Comparison of ENCODE assay signal across 8 mouse cellular contexts in genomic region chr6:146776610-146777389, GRCm38 (mm10). TPM values are rescaled to one million over a fixed set of nuclear protein-coding genes. Genes with fewer than 3 reads are reported as not detected.
DNase-seq lines count a peak whose midpoint lies in the region; ATAC-seq lines count a peak whose summit lies in the region.

No protein-coding gene starts in this region.

- H3K4me3 ChIP-seq in megakaryocyte, embryonic 14.5 days (replicated peaks) = peak overlapping the region; percentile 50
- no peak overlapping the region for H3K4me3 ChIP-seq in hindbrain, embryonic 11.5 days (ENCODE audit: low read depth, low read length)

- intact Hi-C loops in gastrocnemius, postnatal 14 days (cut with DNase I; ENCODE audit: low total_unique reads) = no loop called here

- H3K36me3 ChIP-seq in megakaryocyte, embryonic 14.5 days (replicated peaks; ENCODE audit: low read length) = peaks cover 72% of the 10 kb centered on the region
- no peaks in the 10 kb centered on the region for H3K36me3 ChIP-seq in hindbrain, embryonic 11.5 days (ENCODE audit: control insufficient read depth, insufficient read depth, low read length)

- no peak overlapping the region for H3K27ac ChIP-seq in hindbrain, embryonic 11.5 days (ENCODE audit: low read depth, low read length)

- H3K4me1 ChIP-seq in megakaryocyte, embryonic 14.5 days = peaks cover 29% of the 10 kb centered on the region
- H3K4me1 ChIP-seq in hindbrain, embryonic 11.5 days (replicated peaks; ENCODE audit: control insufficient read depth, insufficient read depth, low read length) = no peaks in the 10 kb centered on the region

- H3K4me2 ChIP-seq in hindbrain, embryonic 11.5 days (replicated peaks; ENCODE audit: low read depth, low read length) = no peak overlapping the region

- 13% methylated on average over 2 of the region's 2 CpGs for WGBS in hindbrain, embryonic 11.5 days

- no peaks in the 10 kb centered on the region for H3K9me3 ChIP-seq in megakaryocyte, embryonic 14.5 days
- H3K9me3 ChIP-seq in hindbrain, embryonic 11.5 days (ENCODE audit: control insufficient read depth, low read length) = no peaks in the 10 kb centered on the region

- H3K9ac ChIP-seq in hindbrain, embryonic 11.5 days (ENCODE audit: low read depth, low read length) = no peak overlapping the region

- no peak for ATAC-seq in hindbrain, embryonic 11.5 days (ENCODE audit: low FRiP score)

- no peaks in the 10 kb centered on the region for H3K27me3 ChIP-seq in megakaryocyte, embryonic 14.5 days (replicated peaks)
- no peaks in the 10 kb centered on the region for H3K27me3 ChIP-seq in hindbrain, embryonic 11.5 days (ENCODE audit: control insufficient read depth, insufficient read depth, low read length)

- DNase-seq in adrenal gland, postnatal 14 days = peak; percentile 21
- DNase-seq in adrenal gland, postnatal 10 days = no peak
- peak; percentile 71 for DNase-seq in adipocyte (ENCODE audit: low spot score)
- peak; percentile 68 for DNase-seq in induced T-regulatory cell, adult 2 months (ENCODE audit: low read depth)
- no peak for DNase-seq in left cerebral cortex, adult 8-10 months (ENCODE audit: low spot score in 2 of 2)
- no peak for DNase-seq in gastrocnemius, postnatal 14 days
- no peak for DNase-seq in hindbrain, embryonic 11.5 days (ENCODE audit: low spot score)

RNA-seq across cellular contexts. Expression of gene Arntl2, which starts 19.1 kb away (rescaled TPM):
- total RNA-seq in adrenal gland, postnatal 14 days (2021) = 1.3 and 3.2 TPM in 2 replicates
- total RNA-seq in adrenal gland, postnatal 10 days (2021) = 1 to 10 TPM; 1.3 to 3.4 TPM
- not detected in 2 replicates for polyA plus RNA-seq in megakaryocyte, embryonic 14.5 days (2012; ENCODE audit: insufficient read depth, low replicate concordance)
- total RNA-seq in left cerebral cortex, adult 8-10 months (2022) = 1 to 10 TPM; 4.8 to 8.5 (median 5.6) TPM
- 1 to 10 TPM in 1 of 2 experiments, under 1 TPM in 1; 0.64 to 1.5 TPM for total RNA-seq in gastrocnemius, postnatal 14 days (2021)
- 1.7 and 2.8 TPM in 2 replicates for polyA plus RNA-seq in hindbrain, embryonic 11.5 days (2014; fragmentation: Nextera tagmentation; extraction: Ambion mirVana)

RNA-seq across cellular contexts. Expression of gene Stk38l, which starts 52.0 kb away (rescaled TPM):
- 17.8 and 18.9 TPM in 2 replicates for total RNA-seq in adrenal gland, postnatal 14 days (2021)
- 10 to 100 TPM; 13.3 to 17.6 TPM for total RNA-seq in adrenal gland, postnatal 10 days (2021)
- 0.59 TPM in 1 of 2 replicates, not detected in the other for polyA plus RNA-seq in megakaryocyte, embryonic 14.5 days (2012; ENCODE audit: insufficient read depth, low replicate concordance)
- 10 to 100 TPM; 23.4 to 29.2 (median 25.6) TPM for total RNA-seq in left cerebral cortex, adult 8-10 months (2022)
- total RNA-seq in gastrocnemius, postnatal 14 days (2021) = 1 to 10 TPM; 6.9 to 7.5 TPM
- polyA plus RNA-seq in hindbrain, embryonic 11.5 days (2014; fragmentation: Nextera tagmentation; extraction: Ambion mirVana) = 19.4 and 20.1 TPM in 2 replicates

Comparison
In these comparisons a context has a peak if more than half of its experiments do, and no peak if none do; other contexts are left out.
1. DNase-seq: peak in adrenal gland, postnatal 14 days (single experiment), adipocyte (single experiment) and induced T-regulatory cell, adult 2 months (single experiment); none in adrenal gland, postnatal 10 days (single experiment), left cerebral cortex, adult 8-10 months (0 of 2), gastrocnemius, postnatal 14 days (single experiment) and hindbrain, embryonic 11.5 days (single experiment).